ENCODE assay signal across 19 mouse cellular contexts in genomic region chr8:9050740-9051475, GRCm38 (mm10).
A peak's percentile ranks its signal among the peaks of the same experiment; 100 is the strongest.
DNase-seq lines count a peak whose midpoint lies in the region; ATAC-seq and TF ChIP-seq lines count a peak whose summit lies in the region.
"Had no signal": no experiment of that assay in that cellular context is flagged by ENCODE, and none has a peak within 500 bp of the region (broad histone marks: within the 10 kb centered on the region; RNA-seq: fewer than 3 reads in every experiment).

No protein-coding gene starts in this region.

- 0 out of 2 replicates have a peak, but pooled peaks cover 2% of the 10 kb centered on the region for H3K27me3 ChIP-seq in heart, embryonic 14.5 days (ENCODE audit: control insufficient read depth, insufficient read depth, low read length)
- no peaks in the 10 kb centered on the region for H3K27me3 ChIP-seq in lung, embryonic 14.5 days (ENCODE audit: insufficient read depth, low read length)
- no peaks in the 10 kb centered on the region for H3K27me3 ChIP-seq in stomach, embryonic 16.5 days (ENCODE audit: control insufficient read depth, insufficient read depth, low read length)
- H3K27me3 ChIP-seq in stomach, postnatal 0 days (ENCODE audit: control insufficient read depth, insufficient read depth, low read length): no peaks in the 10 kb centered on the region
- H3K27me3 ChIP-seq: embryonic facial prominence, embryonic 15.5 days; hindbrain, embryonic 15.5 days; intestine, embryonic 15.5 days; midbrain, embryonic 15.5 days had no signal

- no peak for TF ChIP-seq EP300 in stomach, postnatal 0 days (optimal IDR thresholded peaks at IDR 0.05)

- H3K9me3 ChIP-seq in heart, embryonic 14.5 days (ENCODE audit: control insufficient read depth, low read length): no peaks in the 10 kb centered on the region
- no peaks in the 10 kb centered on the region for H3K9me3 ChIP-seq in lung, embryonic 14.5 days (ENCODE audit: low read depth, low read length)
- no peaks in the 10 kb centered on the region for H3K9me3 ChIP-seq in stomach, embryonic 16.5 days (replicated peaks; ENCODE audit: control insufficient read depth, low read length)
- H3K9me3 ChIP-seq in stomach, postnatal 0 days (ENCODE audit: control insufficient read depth, low read length): no peaks in the 10 kb centered on the region
- H3K9me3 ChIP-seq: embryonic facial prominence, embryonic 15.5 days; hindbrain, embryonic 15.5 days; intestine, embryonic 15.5 days; midbrain, embryonic 15.5 days had no signal

- peak overlapping the region; percentile 48 for H3K4me2 ChIP-seq in heart, embryonic 14.5 days (ENCODE audit: low read length)
- H3K4me2 ChIP-seq in lung, embryonic 14.5 days: peak overlapping the region; percentile 18
- peak overlapping the region; percentile 5; the same call in 1 of the 2 replicates for H3K4me2 ChIP-seq in stomach, embryonic 16.5 days (ENCODE audit: low read depth, low read length)
- H3K4me2 ChIP-seq in stomach, postnatal 0 days (replicated peaks; ENCODE audit: low read depth): no peak overlapping the region
- H3K4me2 ChIP-seq: embryonic facial prominence, embryonic 15.5 days; hindbrain, embryonic 15.5 days; intestine, embryonic 15.5 days; midbrain, embryonic 15.5 days had no signal

- TF ChIP-seq CTCF in lung, embryonic 14.5 days (IDR thresholded peaks at IDR 0.05; ENCODE audit: low read depth): no peak
- TF ChIP-seq CTCF in stomach, postnatal 0 days (IDR thresholded peaks at IDR 0.05; ENCODE audit: low read depth): no peak

- no peak overlapping the region for H3K27ac ChIP-seq in heart, embryonic 14.5 days (replicated peaks in 1 of 2; ENCODE audit: control insufficient read depth in 1 of 2, insufficient read depth in 1 of 2, low read depth in 2 of 2, low read length in 2 of 2)
- H3K27ac ChIP-seq in lung, embryonic 14.5 days (ENCODE audit: low read depth): no peak overlapping the region; the same call in 1 of the 2 replicates
- no peak overlapping the region for H3K27ac ChIP-seq in stomach, embryonic 16.5 days (ENCODE audit: low read length)
- no peak overlapping the region for H3K27ac ChIP-seq in stomach, postnatal 0 days (replicated peaks)
- H3K27ac ChIP-seq: embryonic facial prominence, embryonic 15.5 days; hindbrain, embryonic 15.5 days; intestine, embryonic 15.5 days; left cerebral cortex, adult 2 months; midbrain, embryonic 15.5 days had no signal

- peaks cover 16 to 23% of the 10 kb centered on the region in 2 experiments; a peak in 3 of 4 replicates for H3K4me1 ChIP-seq in heart, embryonic 14.5 days (ENCODE audit: control insufficient read depth in 2 of 2, insufficient read depth in 2 of 2, low read length in 2 of 2)
- peaks cover 14% of the 10 kb centered on the region; the same call in 1 of the 2 replicates for H3K4me1 ChIP-seq in lung, embryonic 14.5 days (ENCODE audit: insufficient read depth)
- H3K4me1 ChIP-seq in stomach, embryonic 16.5 days (ENCODE audit: control insufficient read depth, insufficient read depth, low read length): no peaks in the 10 kb centered on the region
- no peaks in the 10 kb centered on the region for H3K4me1 ChIP-seq in stomach, postnatal 0 days (replicated peaks; ENCODE audit: control insufficient read depth, insufficient read depth)
- H3K4me1 ChIP-seq: intestine, embryonic 15.5 days had no signal

- no peak overlapping the region for H3K9ac ChIP-seq in heart, embryonic 14.5 days (ENCODE audit: low read length)
- no peak overlapping the region for H3K9ac ChIP-seq in lung, embryonic 14.5 days
- H3K9ac ChIP-seq in stomach, embryonic 16.5 days (ENCODE audit: low read length): no peak overlapping the region
- H3K9ac ChIP-seq in stomach, postnatal 0 days (ENCODE audit: low read length): no peak overlapping the region
- H3K9ac ChIP-seq: embryonic facial prominence, embryonic 15.5 days; hindbrain, embryonic 15.5 days; intestine, embryonic 15.5 days; midbrain, embryonic 15.5 days had no signal

- WGBS in heart, embryonic 14.5 days: 43% methylated on average over 11 of the region's 11 CpGs
- WGBS in lung, embryonic 14.5 days: 30% methylated on average over 11 of the region's 11 CpGs
- 71% methylated on average over 11 of the region's 11 CpGs for WGBS in stomach, embryonic 16.5 days
- 74% methylated on average over 11 of the region's 11 CpGs for WGBS in stomach, postnatal 0 days

- H3K4me3 ChIP-seq in heart, embryonic 14.5 days (ENCODE audit: control insufficient read depth in 1 of 2, insufficient read depth in 1 of 2, low read depth in 1 of 2, low read length in 2 of 2): no peak overlapping the region
- no peak overlapping the region for H3K4me3 ChIP-seq in lung, embryonic 14.5 days (ENCODE audit: low read depth, low read length)
- no peak overlapping the region for H3K4me3 ChIP-seq in stomach, embryonic 16.5 days (replicated peaks; ENCODE audit: low read length)
- no peak overlapping the region for H3K4me3 ChIP-seq in stomach, postnatal 0 days (ENCODE audit: low read depth, low read length)
- H3K4me3 ChIP-seq: embryonic facial prominence, embryonic 15.5 days; hindbrain, embryonic 15.5 days; intestine, embryonic 15.5 days; left cerebral cortex, adult 2 months; midbrain, embryonic 15.5 days had no signal

- no peak for ATAC-seq in cerebellum, adult (ENCODE audit: insufficient number of reproducible peaks, low FRiP score, low TSS enrichment)
- no peak for ATAC-seq in heart, embryonic 14.5 days (ENCODE audit: insufficient number of reproducible peaks, insufficient read depth, low FRiP score, low read depth)
- peak; percentile 57 for ATAC-seq in lung, embryonic 14.5 days (ENCODE audit: insufficient read depth)
- ATAC-seq in stomach, embryonic 16.5 days (ENCODE audit: insufficient read depth, low FRiP score): no peak
- ATAC-seq in stomach, postnatal 0 days (ENCODE audit: low FRiP score, low TSS enrichment): no peak
- ATAC-seq: activated CD4-positive, CD25-positive, alpha-beta regulatory T cell, adult 4 months; midbrain, embryonic 15.5 days had no signal

- DNase-seq in cerebellum, postnatal 10 days: peak; percentile 37 to 48
- no peak for DNase-seq in heart, adult 18-20 months
- DNase-seq in lung, embryonic 14.5 days: peak; percentile 79
- no peak for DNase-seq in lung, adult 18-20 months
- no peak for DNase-seq in stomach, postnatal 0 days (ENCODE audit: low spot score)
- DNase-seq: adrenal gland, postnatal 10 days; cerebellum, adult 8-10 months; kidney, adult 8-10 months; thymus, adult 18-20 months; thymus, postnatal 36 days had no signal

- H3K36me3 ChIP-seq in heart, embryonic 14.5 days (ENCODE audit: control insufficient read depth, insufficient read depth, low read length): no peaks in the 10 kb centered on the region
- H3K36me3 ChIP-seq in lung, embryonic 14.5 days (ENCODE audit: insufficient read depth): no peaks in the 10 kb centered on the region
- H3K36me3 ChIP-seq in stomach, embryonic 16.5 days (ENCODE audit: control insufficient read depth, insufficient read depth, low read length): no peaks in the 10 kb centered on the region
- H3K36me3 ChIP-seq in stomach, postnatal 0 days (ENCODE audit: control insufficient read depth, insufficient read depth, low read length): no peaks in the 10 kb centered on the region
- H3K36me3 ChIP-seq: embryonic facial prominence, embryonic 15.5 days; hindbrain, embryonic 15.5 days; intestine, embryonic 15.5 days; midbrain, embryonic 15.5 days had no signal

Comparison
In these comparisons a context has a peak if more than half of its experiments do, and no peak if none do; other contexts are left out.
1. DNase-seq: peak in cerebellum, postnatal 10 days (2 of 2) and lung, embryonic 14.5 days (single experiment); none in heart, adult 18-20 months (0 of 2), lung, adult 18-20 months (0 of 2) and stomach, postnatal 0 days (single experiment).